Mouse (Mus musculus) hindbrain, embryonic 12.5 days (tissue): ENCODE results near the gene Gm49384. TPM values are rescaled to one million over a fixed set of nuclear protein-coding genes. Genes with fewer than 3 reads are reported as not detected.
"Not testable (repeated sequence)": the region's sequence is repeated elsewhere in the genome, so short reads cannot be mapped to it uniquely, and the experiment has no call there.

Experiments
- ATAC-seq: fragments of 200-750 bp; cut with Nextera tagmentation; 2 replicates; pipeline ENCODE4 v1.8.0; 2017; ENCODE audit warnings: moderate TSS enrichment; ENCODE audit not compliant: low FRiP score
- H3K27ac ChIP-seq: fragments of 300-500 bp; sonication (generic); 2 replicates; pipeline ENCODE4 v1.5.1; 2016; ENCODE audit warnings: mild to moderate bottlenecking
- H3K27me3 ChIP-seq: fragments of 300-500 bp; sonication (generic); 2 replicates; pipeline ENCODE4 v1.6.1; 2016; ENCODE audit warnings: mild to moderate bottlenecking
- H3K36me3 ChIP-seq: fragments of 300-500 bp; sonication (generic); 2 replicates; pipeline ENCODE4 v1.6.1; 2016; ENCODE audit warnings: mild to moderate bottlenecking
- H3K4me1 ChIP-seq: fragments of 300-500 bp; sonication (generic); 2 replicates; pipeline ENCODE4 v1.6.1; 2016
- H3K4me2 ChIP-seq: fragments of 300-500 bp; sonication (generic); replicated peaks from 2 replicates; pipeline ENCODE4 v1.6.1; 2016; ENCODE audit warnings: mild to moderate bottlenecking
- H3K4me3 ChIP-seq: fragments of 300-500 bp; sonication (generic); 2 replicates; pipeline ENCODE4 v1.5.1; 2016; ENCODE audit warnings: mild to moderate bottlenecking
- H3K9ac ChIP-seq: fragments of 300-500 bp; sonication (generic); 2 replicates; pipeline ENCODE4 v1.6.1; 2016; ENCODE audit warnings: mild to moderate bottlenecking, moderate library complexity
- H3K9me3 ChIP-seq: fragments of 300-500 bp; sonication (generic); replicated peaks from 2 replicates; pipeline ENCODE4 v1.6.1; 2016; ENCODE audit warnings: mild to moderate bottlenecking
- whole genome bisulfite sequencing: fragments of 180-500 bp; shearing (Covaris S2); methylation state at CpG from one replicate; pipeline ENCODE4 v1.1.7; 2016; 5-methylcytosine and 5-hydroxymethylcytosine counted together
- microRNA-seq: library from miRNA; unstranded; fragments of <30 nt; microRNA quantifications from one replicate; pipeline ENCODE4, GENCODE M21; 2017
- polyA plus RNA-seq: library from polyadenylated mRNA; unstranded; fragments of >200 nt; fragmentation: Nextera tagmentation; extraction: Ambion mirVana; gene quantifications from 2 replicates; pipeline ENCODE4 v1.2.1, GENCODE M21; 2016

Gene Gm49384
- polyA plus RNA-seq, 1 experiment from 2014 or later, result 20.0 TPM

DNA sequence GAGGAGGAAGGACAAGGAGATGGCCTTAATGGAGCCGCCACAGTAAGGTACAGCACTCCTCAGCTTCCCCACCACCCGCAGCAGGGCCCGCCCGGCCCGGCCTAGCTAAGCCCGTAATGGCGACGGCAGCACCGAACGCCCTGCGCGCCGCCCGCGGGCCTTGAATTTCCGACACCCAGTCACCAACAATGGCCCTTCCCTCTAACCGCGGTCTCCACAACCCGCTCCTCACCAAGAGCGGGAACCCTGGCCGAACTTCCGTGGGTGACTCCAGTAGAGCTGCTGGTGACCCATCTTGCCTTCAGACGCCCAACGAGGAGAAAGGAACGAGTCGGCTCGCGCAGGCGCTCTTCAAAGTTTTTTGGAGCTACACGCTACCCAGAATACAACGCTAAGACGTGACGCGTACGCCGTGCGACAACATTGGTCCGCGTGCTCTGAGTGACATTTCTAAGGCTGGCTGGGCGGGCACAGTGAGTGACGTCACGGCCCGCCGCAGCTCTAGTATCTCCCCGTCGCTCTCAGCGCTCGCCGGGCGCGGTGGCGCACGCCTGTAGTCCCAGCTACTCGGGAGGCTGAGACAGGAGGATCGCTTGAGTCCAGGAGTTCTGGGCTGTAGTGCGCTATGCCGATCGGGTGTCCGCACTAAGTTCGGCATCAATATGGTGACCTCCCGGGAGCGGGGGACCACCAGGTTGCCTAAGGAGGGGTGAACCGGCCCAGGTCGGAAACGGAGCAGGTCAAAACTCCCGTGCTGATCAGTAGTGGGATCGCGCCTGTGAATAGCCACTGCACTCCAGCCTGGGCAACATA, 45.1 kb downstream of the Gm49384 start, which contains the start of gene Rps29:
TSS of gene Rps29 (minus strand) at position 422 of the 813 bp plus-strand sequence.
- H3K27ac ChIP-seq, result peak within 1 kb of the TSS; percentile 95
- H3K4me3 ChIP-seq, result peak within 1 kb of the TSS; percentile 73
- peak within 1 kb of the TSS; percentile 77 for H3K9ac ChIP-seq
- H3K9me3 ChIP-seq, H3K27me3 ChIP-seq, H3K4me1 ChIP-seq: not testable (repeated sequence)
- peak; percentile 99 for ATAC-seq
- peak within 1 kb of the TSS; percentile 62 for H3K4me2 ChIP-seq
- under 1% methylated on average over 59 of the region's 68 CpGs for WGBS
- H3K36me3 ChIP-seq, result peaks cover 20% of the 10 kb centered on the region

- peak overlapping the region; percentile 73 for H3K4me3 ChIP-seq
- H3K4me2 ChIP-seq, result peak overlapping the region; percentile 62
- peak; percentile 27; the same call in 1 of the 2 replicates for ATAC-seq
- H3K27ac ChIP-seq, result peak overlapping the region; percentile 95
- under 1% methylated on average over 19 of the region's 19 CpGs for WGBS
- peaks cover 21% of the 10 kb centered on the region for H3K36me3 ChIP-seq
- H3K27me3 ChIP-seq, result no peaks in the 10 kb centered on the region
- H3K9me3 ChIP-seq, result no peaks in the 10 kb centered on the region
- H3K9ac ChIP-seq, result peak overlapping the region; percentile 77
- peaks cover 5% of the 10 kb centered on the region for H3K4me1 ChIP-seq
Observed at GRCm38 (mm10) chr12:69158366-69158764, 45.7 kb downstream of the Gm49384 start.

- WGBS, result 97% methylated on average over 2 of the region's 2 CpGs
- peaks cover 21% of the 10 kb centered on the region for H3K36me3 ChIP-seq
- H3K4me2 ChIP-seq, result no peak overlapping the region
- no peak overlapping the region for H3K27ac ChIP-seq
- H3K9me3 ChIP-seq, result no peaks in the 10 kb centered on the region
- H3K4me3 ChIP-seq, result no peak overlapping the region
- no peak for ATAC-seq
- no peak overlapping the region for H3K9ac ChIP-seq
- no peaks in the 10 kb centered on the region for H3K27me3 ChIP-seq
- peaks cover 5% of the 10 kb centered on the region for H3K4me1 ChIP-seq
Observed at GRCm38 (mm10) chr12:69157107-69157506, 47.0 kb downstream of the Gm49384 start.

GRCm38 (mm10) chr12:69156436-69156835, 47.6 kb downstream of the Gm49384 start:
- Histone ChIP-seq H3K27me3 (no peaks in the 10 kb centered on the region), H3K4me2 (no peak overlapping the region), H3K4me3 (no peak overlapping the region), H3K36me3 (peaks cover 21% of the 10 kb centered on the region), H3K27ac (no peak overlapping the region), H3K9me3 (no peaks in the 10 kb centered on the region), H3K4me1 (peaks cover 5% of the 10 kb centered on the region), H3K9ac (no peak overlapping the region)
- 86% methylated on average over 4 of the region's 4 CpGs for WGBS
- ATAC-seq, result no peak

GRCm38 (mm10) chr12:69155923-69156322, 48.1 kb downstream of the Gm49384 start:
- Histone ChIP-seq H3K4me1 (peaks cover 5% of the 10 kb centered on the region), H3K9me3 (no peaks in the 10 kb centered on the region), H3K9ac (no peak overlapping the region), H3K4me3 (no peak overlapping the region), H3K36me3 (peaks cover 21% of the 10 kb centered on the region), H3K4me2 (no peak overlapping the region), H3K27ac (no peak overlapping the region), H3K27me3 (no peaks in the 10 kb centered on the region)
- WGBS, result 89% methylated on average over 2 of the region's 2 CpGs
- ATAC-seq, result no peak

- 91% methylated on average over 13 of the region's 13 CpGs for WGBS
- peaks cover 6% of the 10 kb centered on the region; the same call in 1 of the 2 replicates for H3K36me3 ChIP-seq
- no peaks in the 10 kb centered on the region for H3K27me3 ChIP-seq
- H3K4me1 ChIP-seq, result no peaks in the 10 kb centered on the region
- H3K4me3 ChIP-seq, result no peak overlapping the region
- H3K4me2 ChIP-seq, result no peak overlapping the region; the same call in 1 of the 2 replicates
- ATAC-seq, result no peak
- no peak overlapping the region for H3K9ac ChIP-seq
- no peak overlapping the region for H3K27ac ChIP-seq
- H3K9me3 ChIP-seq, result no peaks in the 10 kb centered on the region
Observed at GRCm38 (mm10) chr12:69150049-69150448, 54.0 kb downstream of the Gm49384 start.

- Histone ChIP-seq H3K27ac (no peak overlapping the region), H3K4me3 (no peak overlapping the region), H3K4me2 (no peak overlapping the region), H3K4me1 (no peaks in the 10 kb centered on the region), H3K36me3 (no peaks in the 10 kb centered on the region), H3K9ac (no peak overlapping the region), H3K27me3 (no peaks in the 10 kb centered on the region), H3K9me3 (no peaks in the 10 kb centered on the region)
- WGBS, result 96% methylated on average over 5 of the region's 5 CpGs
- ATAC-seq, result no peak
Observed at GRCm38 (mm10) chr12:69147166-69147735, 56.8 kb downstream of the Gm49384 start.

- 75% methylated on average over 6 of the region's 6 CpGs for WGBS
- H3K27ac ChIP-seq, result no peak overlapping the region
- ATAC-seq, result no peak
- no peaks in the 10 kb centered on the region for H3K4me1 ChIP-seq
- no peak overlapping the region for H3K4me2 ChIP-seq
- H3K9ac ChIP-seq, result no peak overlapping the region
- no peaks in the 10 kb centered on the region for H3K27me3 ChIP-seq
- no peak overlapping the region for H3K4me3 ChIP-seq
- no peaks in the 10 kb centered on the region for H3K36me3 ChIP-seq
- no peaks in the 10 kb centered on the region for H3K9me3 ChIP-seq
Observed at GRCm38 (mm10) chr12:69143460-69143859, 60.6 kb downstream of the Gm49384 start.

- no peaks in the 10 kb centered on the region for H3K27me3 ChIP-seq
- no peak overlapping the region for H3K4me3 ChIP-seq
- H3K9ac ChIP-seq, result no peak overlapping the region
- no peak overlapping the region for H3K4me2 ChIP-seq
- H3K36me3 ChIP-seq, result no peaks in the 10 kb centered on the region
- ATAC-seq, result peak; percentile 29; the same call in 1 of the 2 replicates
- H3K27ac ChIP-seq, result no peak overlapping the region
- H3K4me1 ChIP-seq, result no peaks in the 10 kb centered on the region
- no peaks in the 10 kb centered on the region for H3K9me3 ChIP-seq
- 86% methylated on average over 7 of the region's 7 CpGs for WGBS
Observed at GRCm38 (mm10) chr12:69139841-69140240, 64.2 kb downstream of the Gm49384 start.

Small RNA genes lying within 50 kb of the gene (microRNA-seq; reads per million reads assigned to microRNA genes)
- gene Gm47287 (not detected), gene Gm47295 (0.81 reads per million)

Other genes starting within 250 kb of the Gm49384 start
- gene Rps29, start 45.1 kb downstream of the Gm49384 start, polyA plus RNA-seq, result 1,103 and 1,375 TPM in 2 replicates
- 15.0 and 15.5 TPM in 2 replicates for gene Lrr1, start 35.5 kb downstream of the Gm49384 start, polyA plus RNA-seq
- gene Rpl36al, start 20.2 kb downstream of the Gm49384 start, polyA plus RNA-seq, result 409 and 448 TPM in 2 replicates
- gene Mgat2, start 20.1 kb downstream of the Gm49384 start, polyA plus RNA-seq, result 53.2 and 60.2 TPM in 2 replicates
- gene Gm49383, start 7.2 kb downstream of the Gm49384 start, polyA plus RNA-seq, result 21.4 and 24.7 TPM in 2 replicates
- 12.7 and 13.1 TPM in 2 replicates for gene Dnaaf2, start 5.8 kb downstream of the Gm49384 start, polyA plus RNA-seq
- 15.3 and 15.7 TPM in 2 replicates for gene Pole2, start 23.9 kb upstream of the Gm49384 start, polyA plus RNA-seq
- gene Klhdc1, start 36.9 kb upstream of the Gm49384 start, polyA plus RNA-seq, result 5.8 and 6.6 TPM in 2 replicates
- 257 and 262 TPM in 2 replicates for gene Klhdc2, start 92.4 kb upstream of the Gm49384 start, polyA plus RNA-seq
- 82.0 and 90.7 TPM in 2 replicates for gene Nemf, start 152.9 kb upstream of the Gm49384 start, polyA plus RNA-seq
- gene Arf6, start 167.9 kb upstream of the Gm49384 start, polyA plus RNA-seq, result 56.1 and 61.9 TPM in 2 replicates
- gene Gm9887, start 168.2 kb upstream of the Gm49384 start, polyA plus RNA-seq, result 1.1 and 1.8 TPM in 2 replicates